Mouse (Mus musculus): Measurements from ENCODE around the gene Mbl1. TPM values are rescaled to one million over a fixed set of nuclear protein-coding genes. Genes with fewer than 3 reads are reported as not detected.

Mbl1 gene
- not detected in 2 replicates for polyA plus RNA-seq (2015; fragmentation: Nextera tagmentation; extraction: Ambion mirVana)

DNA sequence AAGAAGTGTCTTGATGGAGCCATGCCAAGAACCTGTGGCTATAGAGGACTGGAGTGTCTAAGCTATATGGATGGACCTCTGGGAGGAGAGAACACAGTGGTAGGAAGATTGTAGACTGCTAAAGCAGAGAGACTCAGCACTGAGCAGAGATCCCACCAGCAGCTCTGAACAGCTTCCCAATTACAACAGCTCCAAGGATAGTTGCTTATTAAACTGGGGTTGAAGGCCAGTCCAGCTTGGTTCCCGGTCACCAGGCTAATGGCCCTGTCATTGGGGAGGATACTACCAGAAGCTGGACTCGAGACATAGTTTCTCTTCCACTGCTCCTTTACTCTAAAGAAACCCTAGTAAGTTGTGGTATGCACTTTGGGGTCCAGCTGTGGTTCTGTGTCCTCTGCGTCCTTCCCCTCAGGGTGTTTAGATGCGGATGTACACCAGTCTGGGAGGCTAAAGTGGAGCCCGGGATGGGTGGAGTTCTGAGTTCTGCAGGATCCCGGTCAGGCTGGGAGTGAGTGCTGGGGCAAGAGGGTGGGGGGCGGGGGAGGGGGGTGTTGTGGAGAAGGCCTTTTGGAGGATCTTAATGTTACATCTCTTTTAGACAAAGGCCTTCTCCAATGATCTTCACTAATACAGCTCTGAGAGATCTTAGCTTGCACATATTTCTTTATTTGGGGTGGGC, at the start of gene Mbl1:
Gene Mbl1, plus strand, starts transcription at position 239 of the 679 bp plus-strand sequence.
- H3K9me3 ChIP-seq: no peaks in the 10 kb centered on the region
- H3K4me1 ChIP-seq: no peaks in the 10 kb centered on the region
- no peaks in the 10 kb centered on the region for H3K27me3 ChIP-seq
- no peak within 1 kb of the TSS for H3K9ac ChIP-seq
- H3K4me2 ChIP-seq: no peak within 1 kb of the TSS
- H3K36me3 ChIP-seq: no peaks in the 10 kb centered on the region
- ATAC-seq (ENCODE audit: insufficient number of reproducible peaks, insufficient read depth, low FRiP score, low TSS enrichment, low read depth): no peak
- H3K4me3 ChIP-seq: no peak within 1 kb of the TSS
- H3K27ac ChIP-seq: no peak within 1 kb of the TSS
- 76% methylated on average over 7 of the region's 7 CpGs for WGBS

- no peak for ATAC-seq (ENCODE audit: insufficient number of reproducible peaks, insufficient read depth, low FRiP score, low TSS enrichment, low read depth)
- Histone ChIP-seq H3K9me3 (no peaks in the 10 kb centered on the region), H3K4me1 (no peaks in the 10 kb centered on the region), H3K4me3 (no peak overlapping the region), H3K4me2 (no peak overlapping the region), H3K27ac (no peak overlapping the region), H3K27me3 (no peaks in the 10 kb centered on the region), H3K9ac (no peak overlapping the region), H3K36me3 (no peaks in the 10 kb centered on the region)
- 79% methylated on average over 2 of the region's 2 CpGs for WGBS
Observed at GRCm38 (mm10) chr14:41102269-41102668, 49.0 kb upstream of the Mbl1 start.

DNA sequence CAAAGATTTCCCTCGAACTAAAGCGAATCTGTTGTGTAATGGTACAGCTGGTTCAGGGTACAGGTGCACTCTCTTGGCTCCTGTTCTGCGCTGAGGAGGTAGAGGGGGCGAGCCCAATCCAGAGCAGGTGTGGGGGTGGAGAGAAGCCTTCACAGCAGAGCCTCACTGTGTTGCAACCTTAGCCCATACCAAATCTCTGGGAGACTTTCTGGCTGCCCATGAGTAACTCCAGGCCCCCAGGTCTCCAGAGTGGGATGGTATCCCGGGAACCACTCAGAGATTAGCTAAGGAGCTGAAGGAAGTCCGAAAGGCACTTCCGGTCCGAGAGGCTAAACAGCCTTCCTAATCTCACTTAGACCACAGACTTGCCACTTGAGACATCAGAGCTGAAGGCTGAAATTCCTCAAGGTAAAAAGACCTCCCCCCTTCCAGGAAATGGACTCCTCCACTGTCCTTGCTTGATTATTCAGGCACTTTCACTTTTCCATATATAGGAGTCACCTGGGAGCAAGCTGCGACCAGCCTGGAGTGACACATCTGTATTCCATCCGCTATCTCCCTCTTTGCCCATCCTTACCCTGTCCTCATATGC, 46.3 kb upstream of the Mbl1 start, which contains the start of gene Mat1a:
Gene Mat1a, plus strand, starts transcription at position 183 of the 592 bp plus-strand sequence.
- Histone ChIP-seq H3K4me2 (no peak within 1 kb of the TSS), H3K4me1 (no peaks in the 10 kb centered on the region), H3K27me3 (no peaks in the 10 kb centered on the region), H3K4me3 (no peak within 1 kb of the TSS), H3K36me3 (no peaks in the 10 kb centered on the region), H3K9ac (no peak within 1 kb of the TSS), H3K9me3 (no peaks in the 10 kb centered on the region), H3K27ac (no peak within 1 kb of the TSS)
- ATAC-seq (ENCODE audit: insufficient number of reproducible peaks, insufficient read depth, low FRiP score, low TSS enrichment, low read depth): no peak
- WGBS: 70% methylated on average over 10 of the region's 10 CpGs

DNA sequence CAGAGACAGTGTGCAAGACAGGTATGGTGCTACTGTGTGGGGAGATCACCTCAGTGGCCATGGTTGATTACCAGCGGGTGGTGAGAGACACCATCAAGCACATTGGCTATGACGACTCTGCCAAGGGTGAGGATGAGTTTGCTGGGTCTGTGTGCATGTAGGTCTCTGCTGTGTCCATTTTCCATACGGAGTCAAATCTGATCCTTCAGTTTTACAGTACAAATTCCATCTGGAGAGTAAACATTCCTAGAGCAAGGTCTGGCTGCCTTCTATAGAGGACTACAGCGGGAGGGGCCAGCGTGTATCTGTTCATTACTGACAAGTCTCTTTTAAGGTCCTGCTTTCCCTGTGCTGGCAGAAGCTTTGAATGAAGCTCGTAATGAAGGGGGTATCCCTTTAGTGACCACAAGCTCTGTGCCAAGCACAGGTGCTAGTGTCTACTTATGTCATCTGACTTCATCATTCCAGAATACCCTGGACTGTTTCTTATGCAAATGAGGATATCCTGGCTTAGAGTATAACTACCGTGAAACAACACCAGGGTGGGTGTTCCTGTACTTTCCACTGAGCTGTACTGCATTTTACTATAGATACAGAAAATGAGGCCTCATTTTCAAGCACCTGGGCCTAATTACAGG, 40.1 kb upstream of the Mbl1 start:
- ATAC-seq (ENCODE audit: insufficient number of reproducible peaks, insufficient read depth, low FRiP score, low TSS enrichment, low read depth): no peak
- Histone ChIP-seq H3K36me3 (no peaks in the 10 kb centered on the region), H3K27me3 (no peaks in the 10 kb centered on the region), H3K4me3 (no peak overlapping the region), H3K9me3 (no peaks in the 10 kb centered on the region), H3K4me1 (no peaks in the 10 kb centered on the region), H3K4me2 (no peak overlapping the region), H3K27ac (no peak overlapping the region), H3K9ac (no peak overlapping the region)
- WGBS: 89% methylated on average over 7 of the region's 7 CpGs

GRCm38 (mm10) chr14:41112944-41113343, 38.3 kb upstream of the Mbl1 start:
- no peaks in the 10 kb centered on the region for H3K4me1 ChIP-seq
- ATAC-seq (ENCODE audit: insufficient number of reproducible peaks, insufficient read depth, low FRiP score, low TSS enrichment, low read depth): no peak
- 81% methylated on average over 4 of the region's 4 CpGs for whole genome bisulfite sequencing
- H3K9ac ChIP-seq: no peak overlapping the region
- H3K4me2 ChIP-seq: no peak overlapping the region
- H3K36me3 ChIP-seq: no peaks in the 10 kb centered on the region
- no peaks in the 10 kb centered on the region for H3K27me3 ChIP-seq
- no peaks in the 10 kb centered on the region for H3K9me3 ChIP-seq
- no peak overlapping the region for H3K4me3 ChIP-seq
- no peak overlapping the region for H3K27ac ChIP-seq

GRCm38 (mm10) chr14:41116271-41116670, 35.0 kb upstream of the Mbl1 start:
- Histone ChIP-seq H3K4me2 (no peak overlapping the region), H3K36me3 (no peaks in the 10 kb centered on the region), H3K9ac (no peak overlapping the region), H3K9me3 (no peaks in the 10 kb centered on the region), H3K27me3 (no peaks in the 10 kb centered on the region), H3K4me1 (no peaks in the 10 kb centered on the region), H3K27ac (no peak overlapping the region), H3K4me3 (no peak overlapping the region)
- 85% methylated on average over 3 of the region's 3 CpGs for WGBS
- no peak for ATAC-seq (ENCODE audit: insufficient number of reproducible peaks, insufficient read depth, low FRiP score, low TSS enrichment, low read depth)

GRCm38 (mm10) chr14:41124683-41125082, 26.6 kb upstream of the Mbl1 start:
- Histone ChIP-seq H3K9ac (no peak overlapping the region), H3K36me3 (no peaks in the 10 kb centered on the region), H3K4me3 (no peak overlapping the region), H3K9me3 (no peaks in the 10 kb centered on the region), H3K27ac (no peak overlapping the region), H3K4me2 (no peak overlapping the region), H3K27me3 (no peaks in the 10 kb centered on the region), H3K4me1 (no peaks in the 10 kb centered on the region)
- WGBS: 85% methylated on average over 5 of the region's 5 CpGs
- ATAC-seq (ENCODE audit: insufficient number of reproducible peaks, insufficient read depth, low FRiP score, low TSS enrichment, low read depth): no peak

- H3K4me3 ChIP-seq: no peak overlapping the region
- H3K27ac ChIP-seq: no peak overlapping the region
- H3K4me2 ChIP-seq: no peak overlapping the region
- no peaks in the 10 kb centered on the region for H3K4me1 ChIP-seq
- no peak overlapping the region for H3K9ac ChIP-seq
- H3K36me3 ChIP-seq: no peaks in the 10 kb centered on the region
- H3K27me3 ChIP-seq: no peaks in the 10 kb centered on the region
- no peaks in the 10 kb centered on the region for H3K9me3 ChIP-seq
- WGBS: 16% methylated on average over 4 of the region's 4 CpGs
- ATAC-seq (ENCODE audit: insufficient number of reproducible peaks, insufficient read depth, low FRiP score, low TSS enrichment, low read depth): no peak
Observed at GRCm38 (mm10) chr14:41127997-41128396, 23.3 kb upstream of the Mbl1 start.

DNA sequence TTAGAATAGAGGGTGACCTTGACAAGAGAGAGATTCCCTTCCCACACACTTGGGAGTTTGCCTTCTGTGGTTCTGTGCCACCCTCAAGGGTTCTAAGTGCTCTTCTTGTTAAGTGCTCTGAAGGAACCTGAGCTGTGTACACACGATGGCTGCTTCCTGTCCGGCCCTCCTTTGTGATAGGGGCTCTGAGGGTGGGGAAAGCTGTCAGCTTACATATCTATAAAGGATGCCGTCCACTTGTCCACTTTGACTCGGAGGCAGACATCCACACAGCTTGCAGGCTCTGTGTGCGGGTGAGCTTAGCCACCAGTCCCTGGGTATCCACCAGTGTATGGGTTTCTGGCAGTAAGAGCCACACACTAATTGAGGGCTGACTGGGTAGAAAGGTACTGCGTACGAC, 19.7 kb upstream of the Mbl1 start, which contains the start of gene Sftpa1:
Gene Sftpa1, plus strand, starts transcription at position 243 of the 400 bp plus-strand sequence.
- 82% methylated on average over 7 of the region's 7 CpGs for WGBS
- Histone ChIP-seq H3K9me3 (no peaks in the 10 kb centered on the region), H3K4me3 (no peak within 1 kb of the TSS), H3K36me3 (no peaks in the 10 kb centered on the region), H3K9ac (no peak within 1 kb of the TSS), H3K4me2 (no peak within 1 kb of the TSS), H3K4me1 (no peaks in the 10 kb centered on the region), H3K27me3 (no peaks in the 10 kb centered on the region), H3K27ac (no peak within 1 kb of the TSS)
- ATAC-seq (ENCODE audit: insufficient number of reproducible peaks, insufficient read depth, low FRiP score, low TSS enrichment, low read depth): no peak

DNA sequence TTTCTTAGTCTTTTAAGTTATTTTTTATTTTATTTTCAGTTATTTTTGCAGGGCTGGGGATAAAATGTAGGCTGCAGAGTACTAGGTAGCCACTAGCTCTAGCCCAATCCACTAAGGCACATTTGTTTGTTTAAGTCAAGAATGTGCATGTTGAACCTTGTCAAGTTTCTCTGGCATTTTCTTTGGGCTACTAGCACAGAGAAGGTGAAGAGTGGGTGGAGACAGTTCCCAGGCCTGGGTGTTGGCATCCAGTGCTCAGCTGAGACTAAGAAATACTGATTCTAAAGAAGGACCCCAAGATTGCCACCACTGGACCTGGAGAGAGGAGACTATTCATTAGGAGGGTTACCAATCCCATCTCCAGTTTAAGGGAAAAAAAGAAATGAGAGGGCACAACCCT, 14.3 kb upstream of the Mbl1 start:
- Histone ChIP-seq H3K27ac (no peak overlapping the region), H3K27me3 (no peaks in the 10 kb centered on the region), H3K4me2 (no peak overlapping the region), H3K4me3 (no peak overlapping the region), H3K9me3 (no peaks in the 10 kb centered on the region), H3K9ac (no peak overlapping the region), H3K4me1 (no peaks in the 10 kb centered on the region), H3K36me3 (no peaks in the 10 kb centered on the region)
- ATAC-seq (ENCODE audit: insufficient number of reproducible peaks, insufficient read depth, low FRiP score, low TSS enrichment, low read depth): no peak

DNA sequence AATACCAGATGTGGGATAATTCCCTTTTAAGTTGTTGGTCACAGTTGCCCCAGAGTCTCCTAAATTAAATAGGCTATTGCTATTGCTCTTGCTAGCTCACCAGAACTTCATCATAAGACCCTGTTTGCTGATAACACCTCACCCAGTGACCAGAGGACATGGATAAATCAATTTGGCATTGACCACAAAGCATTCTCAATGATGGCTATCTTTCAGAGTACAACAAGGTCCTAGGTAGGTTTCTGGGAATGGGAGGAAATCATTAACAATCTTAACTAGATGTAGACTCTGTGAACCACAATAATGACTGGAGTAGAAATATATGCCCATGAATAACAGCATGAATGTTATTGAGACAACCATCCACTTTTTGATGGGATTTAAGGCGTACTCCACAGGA, 10.6 kb upstream of the Mbl1 start:
- H3K36me3 ChIP-seq: no peaks in the 10 kb centered on the region
- H3K4me2 ChIP-seq: no peak overlapping the region
- no peaks in the 10 kb centered on the region for H3K4me1 ChIP-seq
- ATAC-seq (ENCODE audit: insufficient number of reproducible peaks, insufficient read depth, low FRiP score, low TSS enrichment, low read depth): no peak
- no peaks in the 10 kb centered on the region for H3K9me3 ChIP-seq
- H3K9ac ChIP-seq: no peak overlapping the region
- 93% methylated on average over 1 of the region's 1 CpGs for WGBS
- H3K4me3 ChIP-seq: no peak overlapping the region
- no peaks in the 10 kb centered on the region for H3K27me3 ChIP-seq
- no peak overlapping the region for H3K27ac ChIP-seq

DNA sequence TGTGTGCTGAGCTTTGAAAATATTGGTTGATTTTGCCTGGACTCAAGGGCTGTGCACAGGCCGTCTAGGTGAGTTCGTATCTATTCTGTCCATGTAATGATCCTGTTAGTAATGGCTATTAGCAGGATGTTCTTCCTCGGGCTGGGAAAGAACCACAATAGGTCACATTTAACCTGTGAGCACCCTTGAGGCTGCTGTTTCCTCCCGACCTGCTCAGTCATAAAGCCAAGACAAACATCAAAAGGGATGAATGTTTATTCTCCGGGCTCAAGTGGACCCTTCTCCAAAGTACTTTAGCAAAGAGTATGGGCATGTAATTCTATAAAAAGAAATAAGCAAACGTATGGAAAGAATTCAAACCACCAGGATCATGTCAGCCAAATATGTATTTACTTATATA, 5.2 kb upstream of the Mbl1 start:
- Histone ChIP-seq H3K27ac (no peak overlapping the region), H3K27me3 (no peaks in the 10 kb centered on the region), H3K4me3 (no peak overlapping the region), H3K4me2 (no peak overlapping the region), H3K36me3 (no peaks in the 10 kb centered on the region), H3K4me1 (no peaks in the 10 kb centered on the region), H3K9me3 (no peaks in the 10 kb centered on the region), H3K9ac (no peak overlapping the region)
- ATAC-seq (ENCODE audit: insufficient number of reproducible peaks, insufficient read depth, low FRiP score, low TSS enrichment, low read depth): no peak
- WGBS: 46% methylated on average over 6 of the region's 6 CpGs
